22 mouse cellular contexts compared by ENCODE assay signal in the genomic region with DNA sequence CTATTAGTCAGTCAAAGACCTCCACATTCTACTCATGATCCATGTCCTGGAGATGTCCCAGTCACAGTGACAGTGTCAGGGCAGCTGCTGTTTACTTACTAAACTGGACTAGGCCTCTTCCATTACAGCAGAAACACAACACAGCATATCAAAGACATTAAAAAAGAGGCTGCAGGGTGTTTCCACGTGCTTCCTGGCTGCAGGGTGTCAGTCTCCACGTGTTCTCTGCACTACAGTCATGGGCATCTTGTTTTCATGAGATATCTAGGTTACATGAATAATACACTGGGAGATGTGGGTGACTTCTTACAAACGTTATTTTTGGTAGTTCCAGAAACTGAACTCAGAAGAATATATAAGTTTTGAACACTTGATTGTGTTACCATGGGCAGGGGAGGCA.
DNase-seq lines count a peak whose midpoint lies in the region; ATAC-seq lines count a peak whose summit lies in the region.
"Had no signal": no experiment of that assay in that cellular context is flagged by ENCODE, and none has a peak within 500 bp of the region (broad histone marks: within the 10 kb centered on the region; RNA-seq: fewer than 3 reads in every experiment).

No protein-coding gene starts in this region.

- DNase-seq in frontal cortex, postnatal 14 days (ENCODE audit: low spot score in 2 of 2): no peak
- peak; percentile 72 for DNase-seq in heart, adult 11 months
- DNase-seq in heart, adult 18-20 months: no peak
- DNase-seq in right cerebral cortex, adult 18-20 months: peak; percentile 28
- DNase-seq in right cerebral cortex, adult 2 months (ENCODE audit: low spot score in 2 of 2): no peak
- DNase-seq: adrenal gland, adult 8-10 months; adrenal gland, postnatal 14 days; adrenal gland, postnatal 36 days; B cell, adult 2 months; cerebellum, adult 11 months; cerebellum, adult 18-20 months; cerebellum, adult 8-10 months; cerebellum, adult 9-11 months; cerebellum, postnatal 14 days; cerebellum, postnatal 36 days; embryo, embryonic 11 days had no signal

- ATAC-seq in frontal cortex, adult (ENCODE audit: low TSS enrichment): peak; percentile 92
- ATAC-seq: activated CD4-positive, CD25-positive, alpha-beta regulatory T cell, adult 4 months; CD4-positive, CD25-positive, alpha-beta regulatory T cell, adult 4 months; forebrain, embryonic 14.5 days; forebrain, embryonic 16.5 days; Patski had no signal

Comparison
In these comparisons a context has a peak if more than half of its experiments do, and no peak if none do; other contexts are left out.
1. DNase-seq: peak in heart, adult 11 months (single experiment) and right cerebral cortex, adult 18-20 months (single experiment); none in frontal cortex, postnatal 14 days (0 of 2), heart, adult 18-20 months (0 of 2) and right cerebral cortex, adult 2 months (0 of 2).